Mouse (Mus musculus) bone marrow, adult 2 months (tissue): Measurements from ENCODE around the gene Rapgef3.

Experiments used
- CTCF ChIP-seq: fragments of 200-500 bp; IDR thresholded peaks from 2 replicates; pipeline ENCODE4 v1.5.1; 2011; ENCODE audit warnings: low read length, control low read depth; ENCODE audit not compliant: control insufficient read depth, insufficient read depth
- POLR2A ChIP-seq: fragments of 200-500 bp; IDR thresholded peaks from 2 replicates; pipeline ENCODE4 v1.6.1; 2011; ENCODE audit warnings: low read depth, mild to moderate bottlenecking, control low read depth, low read length, borderline replicate concordance; ENCODE audit not compliant: control insufficient read depth

DNA sequence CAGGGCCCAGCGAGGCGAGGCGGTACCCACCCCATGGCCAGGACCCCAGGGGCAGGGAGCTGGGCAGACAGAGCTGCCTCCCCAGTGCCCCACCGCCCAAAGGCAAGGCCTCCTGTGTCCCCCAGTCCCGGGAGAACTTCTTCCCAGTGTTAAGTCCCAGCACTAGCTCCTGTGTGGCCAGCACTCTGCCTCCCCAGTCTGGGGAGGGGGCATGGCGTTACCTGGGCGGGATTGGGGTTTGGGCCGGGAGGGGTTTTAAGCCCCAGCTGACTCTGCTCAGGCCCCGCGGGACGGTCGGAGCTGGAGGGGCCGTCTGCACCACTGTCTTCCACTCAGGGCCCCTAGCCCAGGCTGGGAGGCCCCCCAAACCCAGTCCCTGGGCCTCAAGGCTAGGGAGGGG, 33.1 kb upstream of the Rapgef3 start:
- TF ChIP-seq CTCF: no peak
- no peak for TF ChIP-seq POLR2A
